Mouse (Mus musculus) heart, embryonic 11.5 days (tissue): ENCODE measurements around the gene Grin2a. TPM values are rescaled to one million over a fixed set of nuclear protein-coding genes. Genes with fewer than 3 reads are reported as not detected.

Experiments used
- ATAC-seq: fragments of 200-750 bp; cut with Nextera tagmentation; replicated peaks from 2 replicates; pipeline ENCODE4 v1.8.0; 2017; ENCODE audit warnings: moderate library complexity; ENCODE audit not compliant: insufficient number of reproducible peaks, low FRiP score, low TSS enrichment
- H3K27ac ChIP-seq: fragments of 300-500 bp; sonication (generic); 2 replicates; pipeline ENCODE4 v1.5.1; 2014; ENCODE audit warnings: mild to moderate bottlenecking, low read depth, low read length
- H3K27me3 ChIP-seq: fragments of 300-500 bp; sonication (generic); 2 replicates; pipeline ENCODE4 v1.6.1; 2014; ENCODE audit warnings: mild to moderate bottlenecking, low read length, mixed read lengths; ENCODE audit not compliant: control insufficient read depth, insufficient read depth
- H3K36me3 ChIP-seq: fragments of 300-500 bp; sonication (generic); 2 replicates; pipeline ENCODE4 v1.6.1; 2014; ENCODE audit warnings: mild to moderate bottlenecking, low read length, moderate library complexity, mixed read lengths; ENCODE audit not compliant: control insufficient read depth, insufficient read depth
- H3K4me1 ChIP-seq: fragments of 300-500 bp; sonication (generic); 2 replicates; pipeline ENCODE4 v1.6.1; 2014; ENCODE audit warnings: low read length; ENCODE audit not compliant: control insufficient read depth, insufficient read depth
- H3K4me2 ChIP-seq: fragments of 300-500 bp; sonication (generic); 2 replicates; pipeline ENCODE4 v1.6.1; 2014; ENCODE audit warnings: mild to moderate bottlenecking, moderate library complexity
- H3K4me3 ChIP-seq: fragments of 300-500 bp; sonication (generic); 2 replicates; pipeline ENCODE4 v1.5.1; 2014; ENCODE audit warnings: low read depth, low read length
- H3K9ac ChIP-seq: fragments of 300-500 bp; sonication (generic); 2 replicates; pipeline ENCODE4 v1.6.1; 2014; ENCODE audit warnings: mild to moderate bottlenecking, low read depth, low read length, moderate library complexity
- H3K9me3 ChIP-seq: fragments of 300-500 bp; sonication (generic); replicated peaks from 2 replicates; pipeline ENCODE4 v1.6.1; 2016; ENCODE audit warnings: low read length; ENCODE audit not compliant: control insufficient read depth
- WGBS: fragments of 180-500 bp; shearing (Covaris S2); extraction: QIAGEN DNeasy Blood & Tissue Kit; methylation state at CpG from one replicate; pipeline ENCODE4 v1.1.7; 2014; ENCODE audit not compliant: insufficient replicate concordance; 5-methylcytosine and 5-hydroxymethylcytosine counted together
- polyA plus RNA-seq: library from polyadenylated mRNA; unstranded; fragments of >200 nt; fragmentation: Nextera tagmentation; extraction: Ambion mirVana; gene quantifications from 2 replicates; pipeline ENCODE4 v1.2.1, GENCODE M21; 2014

Grin2a gene
- polyA plus RNA-seq, 1 experiment from 2014 or later, result 0.19 TPM

DNA sequence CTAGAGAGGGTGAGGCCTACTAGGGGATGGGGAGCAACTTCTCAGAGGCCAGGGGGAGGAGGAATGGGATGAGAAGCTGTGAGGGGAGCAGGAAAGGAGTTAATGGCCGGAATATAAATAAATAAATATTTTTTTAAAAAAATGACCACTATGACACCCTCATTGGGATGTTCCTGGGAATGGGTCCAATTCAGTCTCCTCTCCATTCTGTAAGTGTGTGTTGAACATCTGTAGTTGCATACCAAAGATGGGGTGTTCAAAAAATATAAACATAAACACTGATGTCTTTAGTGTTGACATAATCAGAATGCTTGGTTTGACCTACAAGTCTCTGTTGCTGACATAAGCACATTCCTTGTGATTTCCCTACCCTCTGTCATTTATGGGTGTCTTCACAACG is 298.2 kb downstream of the Grin2a start:
- Histone ChIP-seq H3K9me3 (no peaks in the 10 kb centered on the region), H3K27me3 (no peaks in the 10 kb centered on the region), H3K9ac (no peak overlapping the region), H3K36me3 (no peaks in the 10 kb centered on the region), H3K27ac (no peak overlapping the region), H3K4me1 (no peaks in the 10 kb centered on the region), H3K4me3 (no peak overlapping the region), H3K4me2 (no peak overlapping the region)
- WGBS, result 66% methylated on average over 2 of the region's 2 CpGs
- ATAC-seq, result no peak

- 73% methylated on average over 4 of the region's 4 CpGs for WGBS
- Histone ChIP-seq H3K27me3 (no peaks in the 10 kb centered on the region), H3K27ac (no peak overlapping the region), H3K4me3 (no peak overlapping the region), H3K9me3 (no peaks in the 10 kb centered on the region), H3K4me1 (no peaks in the 10 kb centered on the region), H3K4me2 (no peak overlapping the region), H3K36me3 (no peaks in the 10 kb centered on the region), H3K9ac (no peak overlapping the region)
- ATAC-seq, result no peak
Measured at GRCm38 (mm10) chr16:9694081-9694480, 301.3 kb downstream of the Grin2a start.

- Histone ChIP-seq H3K9ac (no peak overlapping the region), H3K27ac (no peak overlapping the region), H3K36me3 (no peaks in the 10 kb centered on the region), H3K27me3 (no peaks in the 10 kb centered on the region), H3K4me3 (no peak overlapping the region), H3K4me1 (no peaks in the 10 kb centered on the region), H3K9me3 (no peaks in the 10 kb centered on the region), H3K4me2 (no peak overlapping the region)
- WGBS, result 28% methylated on average over 1 of the region's 1 CpGs
- no peak for ATAC-seq
Measured at GRCm38 (mm10) chr16:9688523-9689140, 306.7 kb downstream of the Grin2a start.

DNA sequence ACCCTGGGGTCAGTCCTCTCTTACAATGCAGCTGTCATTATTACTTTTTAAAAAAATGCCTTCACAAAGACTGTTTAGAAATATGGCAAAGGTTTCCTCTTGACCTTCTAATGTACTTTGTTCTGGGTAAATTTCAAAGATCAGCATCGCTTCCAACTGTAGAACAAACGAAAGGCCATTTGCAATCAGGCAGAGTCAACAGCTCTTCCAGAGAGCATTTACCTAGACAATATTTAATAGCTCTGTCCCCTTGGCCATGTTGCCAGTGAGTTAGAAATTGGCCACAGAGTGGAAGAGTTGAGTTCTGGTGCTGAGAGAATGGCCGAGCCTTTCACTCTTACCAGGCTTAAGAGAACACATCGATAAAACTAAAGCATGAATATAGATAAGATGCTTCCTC is 314.8 kb downstream of the Grin2a start:
- WGBS, result 81% methylated on average over 4 of the region's 4 CpGs
- Histone ChIP-seq H3K4me1 (no peaks in the 10 kb centered on the region), H3K27me3 (no peaks in the 10 kb centered on the region), H3K4me3 (no peak overlapping the region), H3K4me2 (no peak overlapping the region), H3K27ac (no peak overlapping the region), H3K36me3 (no peaks in the 10 kb centered on the region), H3K9me3 (no peaks in the 10 kb centered on the region), H3K9ac (no peak overlapping the region)
- no peak for ATAC-seq

- no peaks in the 10 kb centered on the region for H3K9me3 ChIP-seq
- H3K27ac ChIP-seq, result no peak overlapping the region
- H3K9ac ChIP-seq, result no peak overlapping the region
- H3K36me3 ChIP-seq, result no peaks in the 10 kb centered on the region
- no peak for ATAC-seq
- WGBS, result 76% methylated on average over 5 of the region's 5 CpGs
- H3K4me2 ChIP-seq, result no peak overlapping the region
- H3K4me3 ChIP-seq, result no peak overlapping the region
- no peaks in the 10 kb centered on the region for H3K27me3 ChIP-seq
- H3K4me1 ChIP-seq, result no peaks in the 10 kb centered on the region
Measured at GRCm38 (mm10) chr16:9679994-9680393, 315.4 kb downstream of the Grin2a start.

GRCm38 (mm10) chr16:9678750-9679149 is 316.6 kb downstream of the Grin2a start:
- Histone ChIP-seq H3K9me3 (no peaks in the 10 kb centered on the region), H3K9ac (no peak overlapping the region), H3K36me3 (no peaks in the 10 kb centered on the region), H3K27me3 (no peaks in the 10 kb centered on the region), H3K4me2 (no peak overlapping the region), H3K4me1 (no peaks in the 10 kb centered on the region), H3K4me3 (no peak overlapping the region), H3K27ac (no peak overlapping the region)
- ATAC-seq, result no peak
- 83% methylated on average over 7 of the region's 7 CpGs for WGBS

- Histone ChIP-seq H3K27me3 (no peaks in the 10 kb centered on the region), H3K4me1 (no peaks in the 10 kb centered on the region), H3K36me3 (no peaks in the 10 kb centered on the region), H3K9me3 (no peaks in the 10 kb centered on the region), H3K9ac (no peak overlapping the region), H3K4me2 (no peak overlapping the region), H3K4me3 (no peak overlapping the region), H3K27ac (no peak overlapping the region)
- ATAC-seq, result no peak
- WGBS, result 63% methylated on average over 2 of the region's 2 CpGs
Measured at GRCm38 (mm10) chr16:9672390-9672789, 323.0 kb downstream of the Grin2a start.

DNA sequence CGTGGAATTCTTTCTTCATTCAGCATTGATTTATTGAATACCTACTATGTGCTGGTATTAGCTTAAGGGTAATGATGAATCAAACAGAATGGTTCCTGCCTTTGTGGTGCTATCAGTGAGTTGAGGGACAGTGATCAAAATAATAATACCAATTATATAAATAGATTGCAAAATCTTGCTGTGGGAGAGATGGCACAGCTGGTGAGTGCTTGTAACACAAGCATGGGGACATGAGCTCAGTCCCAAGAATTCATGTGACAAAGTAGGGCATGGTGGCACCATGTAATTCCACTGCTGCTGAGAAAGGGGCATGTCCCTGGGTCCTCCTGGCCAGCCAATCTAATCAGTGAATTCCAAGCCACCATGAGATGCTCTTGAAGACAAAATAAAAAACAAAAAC is 324.1 kb downstream of the Grin2a start:
- no peak overlapping the region for H3K27ac ChIP-seq
- 69% methylated on average over 1 of the region's 1 CpGs for WGBS
- no peaks in the 10 kb centered on the region for H3K4me1 ChIP-seq
- no peak overlapping the region for H3K4me3 ChIP-seq
- H3K27me3 ChIP-seq, result no peaks in the 10 kb centered on the region
- H3K9ac ChIP-seq, result no peak overlapping the region
- H3K4me2 ChIP-seq, result no peak overlapping the region
- H3K36me3 ChIP-seq, result no peaks in the 10 kb centered on the region
- no peaks in the 10 kb centered on the region for H3K9me3 ChIP-seq
- no peak for ATAC-seq

DNA sequence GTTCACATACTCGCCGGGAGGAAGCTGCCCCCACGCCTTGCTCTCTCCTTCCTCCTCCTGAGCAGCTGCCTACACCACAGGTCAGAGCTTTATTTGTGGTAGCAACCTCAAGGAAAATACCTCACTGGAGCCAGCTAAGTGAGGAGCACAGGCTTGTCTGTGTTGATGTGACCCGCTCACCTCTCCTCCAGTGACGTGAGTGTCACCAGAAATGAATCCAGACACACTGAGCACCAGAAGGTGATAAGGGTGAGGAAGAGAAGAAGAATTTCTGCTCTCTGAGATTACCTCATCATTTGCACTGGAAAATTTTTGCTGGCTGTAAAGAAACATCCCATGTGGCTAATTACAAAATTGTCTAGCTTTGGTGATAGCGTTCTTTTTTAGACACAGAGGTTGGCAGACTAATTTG is 324.6 kb downstream of the Grin2a start:
- Histone ChIP-seq H3K36me3 (no peaks in the 10 kb centered on the region), H3K9me3 (no peaks in the 10 kb centered on the region), H3K4me2 (no peak overlapping the region), H3K4me1 (no peaks in the 10 kb centered on the region), H3K9ac (no peak overlapping the region), H3K27me3 (no peaks in the 10 kb centered on the region), H3K27ac (no peak overlapping the region), H3K4me3 (no peak overlapping the region)
- 30% methylated on average over 6 of the region's 6 CpGs for WGBS
- peak; percentile 73; the same call in 1 of the 2 replicates for ATAC-seq
